Mouse (Mus musculus) CD4-positive, CD25-positive, alpha-beta regulatory T cell, adult 9 weeks (primary cell): Measurements from ENCODE around the gene Gorab. TPM values are rescaled to one million over a fixed set of nuclear protein-coding genes. Genes with fewer than 3 reads are reported as not detected.

ENCODE experiments used
- polyA plus RNA-seq: library from polyadenylated mRNA; unstranded; fragments of 100-300 nt; shearing (Covaris generic); gene quantifications from one replicate; pipeline ENCODE4 v1.2.1, GENCODE M21; 2017

The Gorab gene
- polyA plus RNA-seq = 14.3 TPM

GRCm38 (mm10) chr1:163403498-163404126, at the start of gene Gorab:
Gorab (minus strand) TSS chr1:163403669.

Other genes with a start within 250 kb of the Gorab start
- gene Prrx1, start 90.0 kb downstream of the Gorab start, polyA plus RNA-seq = not detected